Comparison of ENCODE assay signal across 16 mouse cellular contexts in genomic region chr7:113591084-113591483, GRCm38 (mm10).
DNase-seq lines count a peak whose midpoint lies in the region; ATAC-seq lines count a peak whose summit lies in the region.
"Had no signal": no experiment of that assay in that cellular context is flagged by ENCODE, and none has a peak within 500 bp of the region (broad histone marks: within the 10 kb centered on the region; RNA-seq: fewer than 3 reads in every experiment).

No protein-coding gene starts in this region.

- 75% methylated on average over 1 of the region's 1 CpGs for WGBS in heart, embryonic 10.5 days

- no peak for ATAC-seq in frontal cortex, adult (ENCODE audit: low TSS enrichment)
- ATAC-seq: activated CD4-positive, CD25-positive, alpha-beta regulatory T cell, adult 4 months; forebrain, embryonic 13.5 days had no signal

- H3K9me3 ChIP-seq in heart, embryonic 10.5 days, result no peaks in the 10 kb centered on the region
- H3K9me3 ChIP-seq: forebrain, embryonic 13.5 days; heart, embryonic 13.5 days; hindbrain, embryonic 15.5 days; limb, embryonic 12.5 days; midbrain, embryonic 10.5 days had no signal

- H3K27ac ChIP-seq in heart, embryonic 10.5 days, result no peak overlapping the region
- H3K27ac ChIP-seq: forebrain, embryonic 13.5 days; heart, embryonic 13.5 days; hindbrain, embryonic 15.5 days; limb, embryonic 12.5 days; midbrain, embryonic 10.5 days had no signal

- H3K36me3 ChIP-seq in heart, embryonic 10.5 days, result no peaks in the 10 kb centered on the region
- H3K36me3 ChIP-seq: heart, embryonic 13.5 days; hindbrain, embryonic 15.5 days; limb, embryonic 12.5 days; midbrain, embryonic 10.5 days had no signal

- no peak overlapping the region for H3K4me3 ChIP-seq in heart, embryonic 10.5 days
- H3K4me3 ChIP-seq: forebrain, embryonic 13.5 days; heart, embryonic 13.5 days; hindbrain, embryonic 15.5 days; limb, embryonic 12.5 days; midbrain, embryonic 10.5 days had no signal

- peaks cover 8% of the 10 kb centered on the region for H3K4me1 ChIP-seq in heart, embryonic 10.5 days
- H3K4me1 ChIP-seq: forebrain, embryonic 13.5 days; heart, embryonic 13.5 days; hindbrain, embryonic 15.5 days; midbrain, embryonic 10.5 days had no signal

- DNase-seq in heart, adult 11 months, result peak; percentile 77
- no peak for DNase-seq in heart, postnatal 4 days
- peak; percentile 86 for DNase-seq in fat pad, adult 2 months (ENCODE audit: extremely low read depth, low read depth, low spot score)
- peak; percentile 84 for DNase-seq in kidney, adult 9 months
- peak; percentile 3 for DNase-seq in lung, postnatal 25 days (ENCODE audit: low spot score)
- DNase-seq in heart, embryonic 10.5 days (ENCODE audit: low spot score), result no peak
- no peak for DNase-seq in adrenal gland, postnatal 10 days
- DNase-seq: cerebellum, adult 9-11 months; right cerebral cortex, postnatal 4 days had no signal

- no peaks in the 10 kb centered on the region for H3K27me3 ChIP-seq in heart, embryonic 10.5 days (ENCODE audit: insufficient read depth, poor library complexity, severe bottlenecking)
- H3K27me3 ChIP-seq: forebrain, embryonic 13.5 days; heart, embryonic 13.5 days; hindbrain, embryonic 15.5 days; limb, embryonic 12.5 days had no signal

Comparison
In these comparisons a context has a peak if more than half of its experiments do, and no peak if none do; other contexts are left out.
1. DNase-seq: peak in heart, adult 11 months (single experiment), fat pad, adult 2 months (single experiment), kidney, adult 9 months (single experiment) and lung, postnatal 25 days (single experiment); none in heart, postnatal 4 days (single experiment), heart, embryonic 10.5 days (single experiment) and adrenal gland, postnatal 10 days (single experiment).